Mouse (Mus musculus) kidney, adult 2 months (tissue): Measurements from ENCODE around the gene Marcks.

Source experiments
- CTCF ChIP-seq: fragments of 200-500 bp; conservative IDR thresholded peaks from 2 replicates; pipeline ENCODE4 v1.5.1; 2011; ENCODE audit warnings: low read depth, mild to moderate bottlenecking, control low read depth, low read length, moderate library complexity, mixed read lengths; ENCODE audit not compliant: insufficient read depth, insufficient read length
- POLR2A ChIP-seq: fragments of 200-500 bp; IDR thresholded peaks from one replicate; pipeline ENCODE4 v1.6.1; 2011; ENCODE audit warnings: low read depth, low read length, control low read depth

DNA sequence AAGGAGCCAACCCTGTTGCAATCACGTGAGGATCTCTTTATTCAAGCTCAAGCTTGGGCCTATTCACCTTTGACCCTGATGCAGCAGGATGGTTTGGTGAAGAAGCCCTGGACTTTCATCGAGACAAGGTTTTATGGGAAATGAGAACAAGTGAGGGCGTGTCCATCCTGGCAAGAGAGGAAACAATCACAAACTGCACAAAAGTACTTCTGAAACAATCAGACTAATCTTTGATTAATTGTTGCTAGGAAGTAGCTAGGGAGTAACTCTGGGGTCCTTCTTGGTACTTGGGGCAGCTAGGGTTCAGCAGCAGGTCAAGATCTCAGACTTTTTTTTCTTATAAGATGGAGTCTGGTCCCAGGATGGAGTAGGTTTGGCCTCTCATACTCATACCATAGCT is 48.3 kb downstream of the Marcks start:
- TF ChIP-seq POLR2A (no peak), CTCF (no peak)
